Mouse (Mus musculus) bone marrow macrophage, adult 2 months (primary cell): Measurements from ENCODE around the gene Ltbp1.

Experiments
- CTCF ChIP-seq: IDR thresholded peaks from 2 replicates; pipeline ENCODE4 v1.5.1; 2012; ENCODE audit warnings: low read depth, mild to moderate bottlenecking, low read length, moderate library complexity
- POLR2A ChIP-seq: IDR thresholded peaks from 2 replicates; pipeline ENCODE4 v1.6.1; 2012; ENCODE audit warnings: mild to moderate bottlenecking, low read depth, low read length, borderline replicate concordance

GRCm38 (mm10) chr17:74968738-74969271, 36.6 kb upstream of the Ltbp1 start:
- TF ChIP-seq CTCF = no peak
- TF ChIP-seq POLR2A = no peak
